Mouse (Mus musculus) cortical plate, adult 2 months (tissue): ENCODE results near the gene Armc12.

Experiments
- CTCF ChIP-seq: fragments of 200-500 bp; IDR thresholded peaks from 2 replicates; pipeline ENCODE4 v1.5.1; 2011; ENCODE audit warnings: mild to moderate bottlenecking, control low read depth, low read length; ENCODE audit not compliant: insufficient read depth; ENCODE audit errors: extremely low read depth
- POLR2A ChIP-seq: fragments of 200-500 bp; IDR thresholded peaks from 2 replicates; pipeline ENCODE4 v1.6.1; 2011; ENCODE audit warnings: mild to moderate bottlenecking, low read length, control low read depth; ENCODE audit not compliant: insufficient read depth; ENCODE audit errors: extremely low read depth

DNA sequence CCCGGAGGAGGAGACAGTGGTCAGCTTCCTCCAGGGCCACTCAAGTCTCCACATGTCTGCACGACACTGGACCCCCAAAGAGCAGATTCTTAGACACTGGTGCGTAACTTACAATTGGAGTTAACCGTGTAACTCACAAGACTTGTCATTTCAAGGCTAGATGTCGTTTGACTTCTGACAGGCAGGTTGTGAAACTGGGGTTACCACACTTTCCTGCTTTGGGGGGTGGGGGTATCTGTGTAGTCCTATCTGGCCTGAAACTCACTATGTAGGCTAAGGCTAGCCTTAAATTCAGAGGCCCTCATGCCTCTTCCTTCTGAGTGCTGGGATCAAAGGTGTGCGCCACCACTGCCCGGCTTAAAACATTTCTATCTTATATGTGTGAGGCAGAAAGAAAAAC, 2.0 kb downstream of the Armc12 start:
- no peak for TF ChIP-seq CTCF
- TF ChIP-seq POLR2A: no peak
